Mouse (Mus musculus) lung, embryonic 16.5 days (tissue): ENCODE measurements around the gene Ldlrad3. TPM values are rescaled to one million over a fixed set of nuclear protein-coding genes. Genes with fewer than 3 reads are reported as not detected.
A peak's percentile ranks its signal among the peaks of the same experiment; 100 is the strongest.

Source experiments
- ATAC-seq: fragments of 200-750 bp; cut with Nextera tagmentation; 2 replicates; pipeline ENCODE4 v1.8.0; 2017; ENCODE audit warnings: low read depth, mild to moderate bottlenecking, moderate library complexity
- H3K27ac ChIP-seq: fragments of 300-500 bp; sonication (generic); 2 replicates; pipeline ENCODE4 v1.5.1; 2014; ENCODE audit warnings: mild to moderate bottlenecking, control low read depth, low read length
- H3K27me3 ChIP-seq: fragments of 300-500 bp; sonication (generic); 2 replicates; pipeline ENCODE4 v1.6.1; 2014; ENCODE audit warnings: low read depth, low read length, mixed read lengths; ENCODE audit not compliant: control insufficient read depth, insufficient read depth
- H3K36me3 ChIP-seq: fragments of 300-500 bp; sonication (generic); 2 replicates; pipeline ENCODE4 v1.6.1; 2014; ENCODE audit warnings: low read length; ENCODE audit not compliant: control insufficient read depth, insufficient read depth
- H3K4me1 ChIP-seq: fragments of 300-500 bp; sonication (generic); replicated peaks from 2 replicates; pipeline ENCODE4 v1.6.1; 2014; ENCODE audit warnings: low read length, mixed read lengths; ENCODE audit not compliant: control insufficient read depth, insufficient read depth
- H3K4me2 ChIP-seq: fragments of 300-500 bp; sonication (generic); 2 replicates; pipeline ENCODE4 v1.6.1; 2014; ENCODE audit warnings: low read depth, low read length, control low read depth
- H3K4me3 ChIP-seq: fragments of 300-500 bp; sonication (generic); 2 replicates; pipeline ENCODE4 v1.5.1; 2014; ENCODE audit warnings: mild to moderate bottlenecking, low read length, control low read depth
- H3K9ac ChIP-seq: fragments of 300-500 bp; sonication (generic); 2 replicates; pipeline ENCODE4 v1.6.1; 2014; ENCODE audit warnings: low read length, control low read depth
- H3K9me3 ChIP-seq: fragments of 300-500 bp; sonication (generic); 2 replicates; pipeline ENCODE4 v1.6.1; 2016; ENCODE audit warnings: low read length; ENCODE audit not compliant: control insufficient read depth
- WGBS: fragments of 180-500 bp; shearing (Covaris S2); extraction: QIAGEN DNeasy Blood & Tissue Kit; methylation state at CpG from one replicate; pipeline ENCODE4 v1.1.7; 2014; 5-methylcytosine and 5-hydroxymethylcytosine counted together
- polyA plus RNA-seq: library from polyadenylated mRNA; unstranded; fragments of >200 nt; fragmentation: Nextera tagmentation; extraction: Ambion mirVana; gene quantifications from 2 replicates; pipeline ENCODE4 v1.2.1, GENCODE M21; 2015

The Ldlrad3 gene
- polyA plus RNA-seq, 1 experiment from 2014 or later: 50.0 TPM

DNA sequence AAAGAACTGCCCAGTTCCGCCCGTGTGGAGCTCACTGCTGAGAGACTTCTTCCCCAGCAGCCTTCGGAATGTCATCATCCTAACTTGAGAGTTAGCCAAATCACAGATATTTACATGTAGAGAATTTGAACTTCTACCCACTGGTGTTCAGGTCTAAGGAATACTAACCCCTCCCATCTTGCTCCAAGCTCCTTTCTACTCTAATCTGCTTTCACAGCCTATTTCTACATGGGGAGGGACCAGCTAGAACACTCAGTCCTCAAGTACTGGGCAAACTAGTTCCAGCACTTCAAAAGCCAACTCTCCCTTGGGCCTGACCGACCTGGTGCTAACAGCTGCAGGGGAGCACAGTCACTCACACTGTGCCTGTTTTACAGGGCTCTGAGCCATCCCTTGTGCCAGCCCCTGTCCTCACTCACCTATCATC is 44.0 kb downstream of the Ldlrad3 start:
- 29% methylated on average over 4 of the region's 4 CpGs for WGBS
- Histone ChIP-seq H3K4me1 (peaks cover 33% of the 10 kb centered on the region), H3K27me3 (no peaks in the 10 kb centered on the region), H3K27ac (peak overlapping the region; percentile 68), H3K9me3 (no peaks in the 10 kb centered on the region), H3K36me3 (no peaks in the 10 kb centered on the region), H3K4me2 (no peak overlapping the region), H3K4me3 (no peak overlapping the region), H3K9ac (no peak overlapping the region)
- ATAC-seq: peak; percentile 87

DNA sequence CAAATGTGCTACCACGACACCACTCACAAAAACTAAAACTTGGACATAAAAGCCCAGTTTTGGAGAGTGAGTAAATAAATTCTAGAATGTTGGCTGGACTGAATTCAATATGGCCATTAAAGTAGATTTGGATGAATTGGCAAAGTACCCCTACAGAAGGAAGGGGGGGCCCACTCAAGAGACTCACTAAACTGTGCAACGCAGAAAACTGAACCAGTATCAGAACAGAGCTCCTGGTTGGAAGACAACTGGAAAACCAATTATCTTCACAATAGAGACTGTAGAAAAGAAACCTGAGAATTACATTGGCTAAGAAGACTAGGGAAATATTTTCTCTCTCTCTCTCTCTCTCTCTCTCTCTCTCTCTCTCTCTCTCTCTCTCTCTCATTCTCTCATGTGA is 45.0 kb downstream of the Ldlrad3 start:
- Histone ChIP-seq H3K36me3 (no peaks in the 10 kb centered on the region), H3K4me1 (peaks cover 37% of the 10 kb centered on the region), H3K9ac (no peak overlapping the region), H3K9me3 (no peaks in the 10 kb centered on the region), H3K27me3 (no peaks in the 10 kb centered on the region), H3K4me3 (no peak overlapping the region), H3K4me2 (no peak overlapping the region), H3K27ac (no peak overlapping the region)
- WGBS: 73% methylated on average over 2 of the region's 2 CpGs
- no peak for ATAC-seq

DNA sequence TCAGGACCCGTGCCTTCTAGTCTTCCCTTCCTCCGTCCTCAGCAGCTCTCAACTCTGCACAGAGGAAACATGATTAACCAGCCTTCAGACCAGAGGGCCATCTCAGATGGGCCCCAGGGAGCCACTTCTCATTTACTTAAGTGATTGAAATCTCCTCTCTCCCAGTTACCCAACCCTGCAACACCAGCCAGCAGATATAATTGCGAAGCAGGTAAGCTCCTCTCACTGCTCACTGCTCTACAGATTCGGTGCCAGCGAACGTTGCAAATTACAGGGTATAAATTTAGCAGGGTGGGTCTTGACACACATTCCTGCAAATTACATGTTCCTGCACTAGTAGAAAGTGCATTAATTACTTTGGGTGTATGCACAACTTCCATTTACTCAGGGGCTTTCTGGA is 48.3 kb downstream of the Ldlrad3 start:
- H3K4me2 ChIP-seq: no peak overlapping the region
- H3K4me1 ChIP-seq: peaks cover 64% of the 10 kb centered on the region
- WGBS: 49% methylated on average over 6 of the region's 6 CpGs
- ATAC-seq: no peak
- H3K9me3 ChIP-seq: no peaks in the 10 kb centered on the region
- H3K4me3 ChIP-seq: no peak overlapping the region
- no peak overlapping the region for H3K9ac ChIP-seq
- no peak overlapping the region for H3K27ac ChIP-seq
- H3K27me3 ChIP-seq: no peaks in the 10 kb centered on the region
- H3K36me3 ChIP-seq: no peaks in the 10 kb centered on the region

DNA sequence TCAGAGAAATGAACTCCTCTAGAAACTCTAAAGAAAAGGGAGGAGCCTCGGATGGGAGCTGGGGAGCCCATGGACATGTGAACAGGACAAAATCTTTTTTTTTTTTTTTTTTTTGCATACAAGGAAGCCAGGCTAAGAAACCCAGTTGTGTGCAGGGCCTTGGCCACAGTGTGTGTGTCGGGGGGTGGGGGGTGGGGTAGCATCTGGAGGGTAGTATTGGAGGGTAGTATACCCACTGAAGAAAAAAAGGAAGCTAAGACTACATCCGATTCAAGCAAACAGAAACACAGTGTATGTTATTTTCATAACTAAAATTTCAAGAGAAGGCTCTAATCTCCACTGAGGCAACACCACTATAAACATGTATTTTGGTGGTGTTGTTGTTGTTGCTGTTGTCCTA is 50.0 kb downstream of the Ldlrad3 start:
- Histone ChIP-seq H3K4me2 (no peak overlapping the region), H3K4me3 (no peak overlapping the region), H3K27ac (no peak overlapping the region), H3K36me3 (no peaks in the 10 kb centered on the region), H3K9me3 (no peaks in the 10 kb centered on the region), H3K4me1 (peaks cover 66% of the 10 kb centered on the region), H3K27me3 (no peaks in the 10 kb centered on the region), H3K9ac (no peak overlapping the region)
- no peak for ATAC-seq
- WGBS: 66% methylated on average over 3 of the region's 3 CpGs

DNA sequence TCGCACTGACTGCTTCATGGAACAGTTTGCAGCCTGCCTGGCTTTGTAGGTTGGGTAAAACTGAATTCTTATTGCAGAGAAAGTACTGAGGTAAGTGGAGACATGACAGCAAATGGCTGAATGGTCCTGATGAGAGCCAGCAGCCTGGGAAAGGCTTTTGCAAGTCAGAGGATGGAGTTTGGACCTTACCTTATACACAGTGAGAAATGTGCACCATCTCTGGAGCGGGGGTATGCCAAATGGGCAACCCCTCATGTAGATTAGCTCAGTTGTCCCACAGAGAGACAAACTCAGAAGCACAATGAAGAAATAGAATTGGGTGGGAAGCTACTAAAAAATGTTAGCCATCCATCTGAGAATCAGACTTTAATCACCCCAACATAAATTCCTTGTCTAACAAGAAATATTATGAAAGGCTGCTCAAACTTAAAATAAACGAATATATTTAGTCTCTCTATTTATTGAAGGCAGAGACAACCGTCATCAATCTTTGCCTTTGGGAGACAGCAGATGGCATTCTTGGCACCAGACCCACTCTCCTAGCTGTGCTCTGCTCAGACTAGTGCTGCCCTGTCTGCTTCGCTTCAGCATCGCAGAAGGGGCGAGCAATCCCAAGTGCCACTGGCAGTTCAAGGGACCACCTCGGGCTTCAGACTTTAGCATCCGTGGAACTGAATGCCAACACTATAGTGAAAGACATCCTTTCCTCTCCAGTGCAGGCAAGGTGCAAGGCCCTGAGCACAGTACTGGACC is 51.5 kb downstream of the Ldlrad3 start:
- ATAC-seq: no peak
- Histone ChIP-seq H3K9me3 (no peaks in the 10 kb centered on the region), H3K27me3 (no peaks in the 10 kb centered on the region), H3K4me1 (peaks cover 78% of the 10 kb centered on the region), H3K4me2 (no peak overlapping the region), H3K4me3 (no peak overlapping the region), H3K27ac (no peak overlapping the region), H3K9ac (no peak overlapping the region), H3K36me3 (no peaks in the 10 kb centered on the region)
- 53% methylated on average over 9 of the region's 9 CpGs for WGBS

DNA sequence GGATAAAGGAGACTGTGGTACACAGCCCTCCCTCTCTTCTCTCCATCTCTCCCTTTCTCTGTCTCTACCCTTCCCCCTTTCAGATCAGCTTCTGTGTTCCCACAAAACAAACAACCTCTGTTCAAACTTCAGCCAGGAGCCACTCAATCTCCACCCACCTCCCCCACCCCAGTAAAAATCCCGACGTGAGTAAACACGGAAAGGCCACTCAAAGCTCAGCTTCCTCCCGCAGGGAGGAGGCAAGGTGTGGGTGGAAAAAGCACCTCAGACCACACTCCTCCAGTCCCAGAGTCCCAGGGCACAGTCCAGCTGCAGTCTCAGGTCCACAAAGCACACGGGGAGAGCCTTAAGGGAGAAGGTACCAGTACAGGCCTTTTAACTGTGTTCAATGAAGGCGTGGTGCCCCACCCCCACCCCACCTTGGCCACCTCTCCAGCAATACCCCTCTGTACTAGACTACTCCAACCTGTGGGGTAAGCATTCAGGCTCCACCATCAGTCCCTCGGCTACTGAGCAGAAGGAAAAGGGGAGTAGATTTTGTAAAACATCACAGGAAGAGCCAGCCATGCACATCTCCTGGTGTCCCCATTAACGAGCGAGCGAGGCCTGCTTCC is 53.1 kb downstream of the Ldlrad3 start:
- H3K27ac ChIP-seq: peak overlapping the region; percentile 90
- H3K9ac ChIP-seq: peak overlapping the region; percentile 56
- H3K4me3 ChIP-seq: no peak overlapping the region
- 35% methylated on average over 10 of the region's 10 CpGs for WGBS
- ATAC-seq: peak; percentile 59
- no peaks in the 10 kb centered on the region for H3K36me3 ChIP-seq
- peak overlapping the region; percentile 33; the same call in 1 of the 2 replicates for H3K4me2 ChIP-seq
- H3K9me3 ChIP-seq: no peaks in the 10 kb centered on the region
- peaks cover 81% of the 10 kb centered on the region for H3K4me1 ChIP-seq
- no peaks in the 10 kb centered on the region for H3K27me3 ChIP-seq

DNA sequence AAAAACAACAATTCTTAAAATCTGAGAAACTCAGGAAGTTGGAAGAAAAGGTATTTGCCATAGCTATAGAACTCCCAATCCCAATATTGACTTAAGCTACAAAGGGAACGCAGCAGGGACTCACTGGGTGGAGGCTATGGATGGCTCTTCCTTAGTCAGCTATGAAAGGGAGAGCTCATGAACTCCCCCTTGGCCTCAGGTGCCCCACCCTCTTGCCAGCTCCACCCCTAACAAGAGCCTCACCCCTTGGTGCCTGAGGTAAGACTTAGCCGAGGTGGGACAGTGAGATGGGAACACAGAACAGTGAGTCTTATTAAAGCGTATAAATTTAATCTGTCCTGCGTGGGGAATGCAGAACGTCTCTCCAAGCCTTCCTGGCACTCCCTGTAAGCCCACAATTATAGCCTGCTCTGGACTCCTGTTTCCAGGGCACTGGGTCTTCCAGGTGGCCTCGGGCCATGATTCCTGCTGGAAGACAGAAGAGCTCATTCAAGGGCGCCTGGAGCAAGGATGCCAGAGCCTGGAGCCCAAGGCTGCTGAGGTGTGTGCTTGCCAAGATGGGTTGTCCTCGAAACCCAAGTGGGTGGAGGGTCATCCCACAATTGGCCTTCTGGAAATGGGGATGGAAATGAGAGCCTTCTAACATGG is 55.9 kb downstream of the Ldlrad3 start:
- peak overlapping the region; percentile 23 for H3K27ac ChIP-seq
- H3K4me2 ChIP-seq: no peak overlapping the region
- H3K27me3 ChIP-seq: no peaks in the 10 kb centered on the region
- no peaks in the 10 kb centered on the region for H3K9me3 ChIP-seq
- peaks cover 67% of the 10 kb centered on the region for H3K4me1 ChIP-seq
- H3K36me3 ChIP-seq: no peaks in the 10 kb centered on the region
- no peak overlapping the region for H3K9ac ChIP-seq
- 67% methylated on average over 8 of the region's 8 CpGs for WGBS
- no peak for ATAC-seq
- H3K4me3 ChIP-seq: no peak overlapping the region

DNA sequence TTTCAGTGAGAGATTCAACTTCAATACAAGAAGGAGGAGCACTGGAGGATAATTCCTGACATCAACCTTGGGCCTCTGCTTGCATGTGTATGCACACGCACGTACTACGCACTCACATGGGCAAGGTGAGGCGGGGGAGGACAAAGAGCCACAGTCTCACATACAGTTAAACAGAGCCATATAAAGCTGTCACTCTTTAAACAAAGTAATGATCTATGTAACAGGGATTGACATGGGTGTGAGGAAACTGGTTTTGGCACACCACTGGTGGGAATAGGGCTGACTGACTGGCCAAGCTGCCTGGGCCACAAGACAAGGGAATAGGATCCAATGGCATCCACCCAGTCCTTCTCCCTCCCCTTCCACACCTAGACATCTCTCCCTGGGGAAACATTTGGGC is 57.0 kb downstream of the Ldlrad3 start:
- WGBS: 75% methylated on average over 4 of the region's 4 CpGs

DNA sequence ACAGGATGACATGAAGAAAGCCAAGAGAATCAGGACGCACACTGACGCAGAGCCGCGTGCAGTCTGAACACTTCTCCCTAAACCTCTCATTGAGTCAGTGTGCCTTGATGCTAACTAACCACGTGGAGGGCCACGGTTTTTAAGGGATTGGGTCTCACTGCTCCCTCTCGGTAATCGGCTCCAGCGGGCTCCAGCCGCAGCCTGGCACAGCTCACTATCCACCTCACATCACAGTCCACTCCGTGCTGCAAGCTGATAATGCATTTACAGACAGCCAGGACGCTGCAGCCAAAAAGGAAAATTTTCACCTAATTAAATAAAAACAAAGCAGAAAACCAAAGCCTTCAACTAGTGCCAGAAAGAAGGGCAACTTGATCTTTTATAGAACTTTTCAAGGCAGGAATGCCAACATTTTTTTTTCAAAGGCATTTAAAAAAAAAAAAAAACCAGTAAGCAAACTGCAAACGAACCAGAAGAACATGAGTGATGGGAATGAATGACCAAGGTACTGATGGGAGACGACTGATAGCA is 57.6 kb downstream of the Ldlrad3 start:
- Histone ChIP-seq H3K9ac (no peak overlapping the region), H3K4me1 (peaks cover 58% of the 10 kb centered on the region), H3K9me3 (no peaks in the 10 kb centered on the region), H3K4me2 (no peak overlapping the region), H3K36me3 (no peaks in the 10 kb centered on the region), H3K27ac (peak overlapping the region; percentile 71), H3K27me3 (no peaks in the 10 kb centered on the region), H3K4me3 (no peak overlapping the region)
- WGBS: 40% methylated on average over 14 of the region's 14 CpGs
- ATAC-seq: peak; percentile 64

More for the DNA sequence above, 57.0 kb downstream of the Ldlrad3 start:
- Histone ChIP-seq H3K36me3 (no peaks in the 10 kb centered on the region), H3K4me1 (peaks cover 62% of the 10 kb centered on the region), H3K4me2 (no peak overlapping the region), H3K27ac (peak overlapping the region; percentile 71), H3K4me3 (no peak overlapping the region), H3K27me3 (no peaks in the 10 kb centered on the region), H3K9ac (no peak overlapping the region), H3K9me3 (no peaks in the 10 kb centered on the region)
- ATAC-seq: no peak
